Mouse (Mus musculus) midbrain, embryonic 16.5 days (tissue): ENCODE results near the gene Atl1. TPM values are rescaled to one million over a fixed set of nuclear protein-coding genes. Genes with fewer than 3 reads are reported as not detected.

Source experiments
- ATAC-seq: fragments of 200-750 bp; cut with Nextera tagmentation; 2 replicates; pipeline ENCODE4 v1.8.0; 2017; ENCODE audit warnings: moderate TSS enrichment
- H3K27ac ChIP-seq: fragments of 300-500 bp; sonication (generic); 2 replicates; pipeline ENCODE4 v1.5.1; 2014; ENCODE audit warnings: mild to moderate bottlenecking, low read length, mixed read lengths
- H3K27me3 ChIP-seq: fragments of 300-500 bp; sonication (generic); 2 replicates; pipeline ENCODE4 v1.6.1; 2014; ENCODE audit warnings: low read depth, low read length, mixed read lengths; ENCODE audit not compliant: control insufficient read depth, insufficient read depth
- H3K36me3 ChIP-seq: fragments of 300-500 bp; sonication (generic); 2 replicates; pipeline ENCODE4 v1.6.1; 2014; ENCODE audit warnings: mild to moderate bottlenecking, low read length, moderate library complexity, mixed read lengths; ENCODE audit not compliant: control insufficient read depth, insufficient read depth
- H3K4me1 ChIP-seq: fragments of 300-500 bp; sonication (generic); 2 replicates; pipeline ENCODE4 v1.6.1; 2014; ENCODE audit warnings: mild to moderate bottlenecking, low read length, mixed read lengths; ENCODE audit not compliant: control insufficient read depth, insufficient read depth
- H3K4me2 ChIP-seq: fragments of 300-500 bp; sonication (generic); 2 replicates; pipeline ENCODE4 v1.6.1; 2014; ENCODE audit warnings: mild to moderate bottlenecking, low read length, mixed read lengths
- H3K4me3 ChIP-seq: fragments of 300-500 bp; sonication (generic); 2 replicates; pipeline ENCODE4 v1.5.1; 2014; ENCODE audit warnings: low read depth, mild to moderate bottlenecking, low read length, moderate library complexity, mixed read lengths
- H3K9ac ChIP-seq: fragments of 300-500 bp; sonication (generic); 2 replicates; pipeline ENCODE4 v1.6.1; 2014; ENCODE audit warnings: low read depth, low read length, mixed read lengths
- H3K9me3 ChIP-seq: fragments of 300-500 bp; sonication (generic); replicated peaks from 2 replicates; pipeline ENCODE4 v1.6.1; 2014; ENCODE audit warnings: mild to moderate bottlenecking, low read length, mixed read lengths; ENCODE audit not compliant: control insufficient read depth, poor library complexity, severe bottlenecking
- WGBS: fragments of 180-500 bp; shearing (Covaris S2); extraction: QIAGEN DNeasy Blood & Tissue Kit; methylation state at CpG from one replicate; pipeline ENCODE4 v1.1.7; 2014; 5-methylcytosine and 5-hydroxymethylcytosine counted together
- polyA plus RNA-seq: library from polyadenylated mRNA; unstranded; fragments of >200 nt; fragmentation: Nextera tagmentation; extraction: Ambion mirVana; gene quantifications from 2 replicates; pipeline ENCODE4 v1.2.1, GENCODE M21; 2015

The Atl1 gene
- polyA plus RNA-seq, 1 experiment from 2014 or later = 171 TPM

GRCm38 (mm10) chr12:69879172-69879665 is 13.2 kb upstream of the Atl1 start:
- H3K4me1 ChIP-seq = peaks cover 13% of the 10 kb centered on the region
- 3% methylated on average over 4 of the region's 4 CpGs for WGBS
- H3K27me3 ChIP-seq = no peaks in the 10 kb centered on the region
- no peak overlapping the region for H3K9ac ChIP-seq
- ATAC-seq = peak; percentile 54; the same call in 1 of the 2 replicates
- no peak overlapping the region for H3K4me2 ChIP-seq
- H3K27ac ChIP-seq = no peak overlapping the region
- H3K4me3 ChIP-seq = no peak overlapping the region
- H3K36me3 ChIP-seq = no peaks in the 10 kb centered on the region
- no peaks in the 10 kb centered on the region for H3K9me3 ChIP-seq

- no peaks in the 10 kb centered on the region for H3K27me3 ChIP-seq
Observed at GRCm38 (mm10) chr12:69879739-69880138, 12.7 kb upstream of the Atl1 start.

GRCm38 (mm10) chr12:69881198-69881905 is 11.1 kb upstream of the Atl1 start:
- 25% methylated on average over 10 of the region's 10 CpGs for WGBS
- H3K9me3 ChIP-seq = no peaks in the 10 kb centered on the region
- H3K9ac ChIP-seq = no peak overlapping the region
- H3K4me1 ChIP-seq = peaks cover 13% of the 10 kb centered on the region
- H3K4me2 ChIP-seq = no peak overlapping the region
- H3K27me3 ChIP-seq = no peaks in the 10 kb centered on the region
- no peak overlapping the region for H3K27ac ChIP-seq
- no peak; the same call in 1 of the 2 replicates for ATAC-seq
- H3K36me3 ChIP-seq = no peaks in the 10 kb centered on the region
- no peak overlapping the region for H3K4me3 ChIP-seq

More at GRCm38 (mm10) chr12:69879739-69880138, 12.7 kb upstream of the Atl1 start:
- no peak for ATAC-seq
- WGBS = 11% methylated on average over 6 of the region's 6 CpGs
- Histone ChIP-seq H3K36me3 (no peaks in the 10 kb centered on the region), H3K9me3 (no peaks in the 10 kb centered on the region), H3K4me2 (no peak overlapping the region), H3K4me3 (no peak overlapping the region), H3K4me1 (peaks cover 13% of the 10 kb centered on the region), H3K27ac (no peak overlapping the region), H3K9ac (no peak overlapping the region)

- H3K4me1 ChIP-seq = peaks cover 12% of the 10 kb centered on the region
- no peak overlapping the region for H3K4me2 ChIP-seq
- H3K9ac ChIP-seq = no peak overlapping the region
- H3K36me3 ChIP-seq = no peaks in the 10 kb centered on the region; the same call in 1 of the 2 replicates
- no peaks in the 10 kb centered on the region for H3K9me3 ChIP-seq
- no peak for ATAC-seq
- no peaks in the 10 kb centered on the region for H3K27me3 ChIP-seq
- H3K4me3 ChIP-seq = no peak overlapping the region
- WGBS = 93% methylated on average over 5 of the region's 5 CpGs
- H3K27ac ChIP-seq = no peak overlapping the region
Observed at GRCm38 (mm10) chr12:69884053-69884452, 8.4 kb upstream of the Atl1 start.

GRCm38 (mm10) chr12:69885170-69885923 is 7.1 kb upstream of the Atl1 start:
- no peak overlapping the region for H3K4me2 ChIP-seq
- no peak overlapping the region for H3K4me3 ChIP-seq
- H3K27ac ChIP-seq = no peak overlapping the region
- H3K27me3 ChIP-seq = no peaks in the 10 kb centered on the region
- no peak for ATAC-seq
- WGBS = 94% methylated on average over 5 of the region's 5 CpGs
- H3K4me1 ChIP-seq = peaks cover 12% of the 10 kb centered on the region
- H3K9ac ChIP-seq = no peak overlapping the region
- no peaks in the 10 kb centered on the region; the same call in 1 of the 2 replicates for H3K36me3 ChIP-seq
- H3K9me3 ChIP-seq = no peaks in the 10 kb centered on the region

- no peaks in the 10 kb centered on the region; the same call in 1 of the 2 replicates for H3K36me3 ChIP-seq
- no peaks in the 10 kb centered on the region for H3K9me3 ChIP-seq
- no peaks in the 10 kb centered on the region for H3K27me3 ChIP-seq
- 96% methylated on average over 6 of the region's 6 CpGs for WGBS
- H3K4me3 ChIP-seq = no peak overlapping the region
- no peak overlapping the region for H3K27ac ChIP-seq
- H3K4me2 ChIP-seq = no peak overlapping the region
- H3K4me1 ChIP-seq = peaks cover 23% of the 10 kb centered on the region
- no peak overlapping the region for H3K9ac ChIP-seq
- no peak for ATAC-seq
Observed at GRCm38 (mm10) chr12:69887776-69888175, 4.6 kb upstream of the Atl1 start.

- no peak overlapping the region for H3K4me3 ChIP-seq
- no peak overlapping the region for H3K4me2 ChIP-seq
- 63% methylated on average over 1 of the region's 1 CpGs for WGBS
- no peaks in the 10 kb centered on the region; the same call in 1 of the 2 replicates for H3K36me3 ChIP-seq
- H3K27ac ChIP-seq = no peak overlapping the region
- no peaks in the 10 kb centered on the region for H3K27me3 ChIP-seq
- peaks cover 23% of the 10 kb centered on the region for H3K4me1 ChIP-seq
- H3K9ac ChIP-seq = no peak overlapping the region
- H3K9me3 ChIP-seq = no peaks in the 10 kb centered on the region
- ATAC-seq = no peak
Observed at GRCm38 (mm10) chr12:69888345-69888744, 4.1 kb upstream of the Atl1 start.

GRCm38 (mm10) chr12:69890051-69890450 is 2.4 kb upstream of the Atl1 start:
- no peak overlapping the region for H3K27ac ChIP-seq
- H3K9ac ChIP-seq = peak overlapping the region; percentile 2
- H3K4me2 ChIP-seq = peak overlapping the region; percentile 84
- ATAC-seq = no peak
- WGBS = 28% methylated on average over 6 of the region's 6 CpGs
- H3K9me3 ChIP-seq = no peaks in the 10 kb centered on the region
- H3K27me3 ChIP-seq = no peaks in the 10 kb centered on the region
- H3K4me3 ChIP-seq = 0 out of 2 replicates have a peak overlapping the region, but pooled peaks have one; percentile 0
- H3K4me1 ChIP-seq = peaks cover 23% of the 10 kb centered on the region
- H3K36me3 ChIP-seq = no peaks in the 10 kb centered on the region; the same call in 1 of the 2 replicates

- Histone ChIP-seq H3K27me3 (no peaks in the 10 kb centered on the region), H3K4me1 (peaks cover 23% of the 10 kb centered on the region), H3K27ac (no peak overlapping the region), H3K9me3 (no peaks in the 10 kb centered on the region), H3K4me3 (0 out of 2 replicates have a peak overlapping the region, but pooled peaks have one; percentile 0), H3K36me3 (no peaks in the 10 kb centered on the region; the same call in 1 of the 2 replicates), H3K9ac (peak overlapping the region; percentile 2; the same call in 1 of the 2 replicates), H3K4me2 (peak overlapping the region; percentile 84)
- 25% methylated on average over 5 of the region's 5 CpGs for WGBS
- ATAC-seq = no peak
Observed at GRCm38 (mm10) chr12:69890476-69890875, 1.9 kb upstream of the Atl1 start.
